Comparison of ENCODE assay signal across 8 mouse cellular contexts in genomic region chr6:84010303-84011225, GRCm38 (mm10). TPM values are rescaled to one million over a fixed set of nuclear protein-coding genes. Genes with fewer than 3 reads are reported as not detected.
A peak's percentile ranks its signal among the peaks of the same experiment; 100 is the strongest.
DNase-seq lines count a peak whose midpoint lies in the region; ATAC-seq and TF ChIP-seq lines count a peak whose summit lies in the region.

No protein-coding gene starts in this region.

- no peak overlapping the region for H3K9ac ChIP-seq in forebrain, embryonic 11.5 days (ENCODE audit: low read length)
- H3K9ac ChIP-seq in embryonic facial prominence, embryonic 11.5 days (replicated peaks; ENCODE audit: low read length) = peak overlapping the region; percentile 13; the same call in 1 of the 2 replicates
- no peak overlapping the region for H3K9ac ChIP-seq in stomach, postnatal 0 days (ENCODE audit: low read length)

- intact Hi-C loops in heart, postnatal 10 days (cut with DNase I) = no loop called here

- H3K4me2 ChIP-seq in forebrain, embryonic 11.5 days (ENCODE audit: low read depth, low read length, severe bottlenecking) = no peak overlapping the region
- peak overlapping the region; percentile 1; the same call in 1 of the 2 replicates for H3K4me2 ChIP-seq in embryonic facial prominence, embryonic 11.5 days (ENCODE audit: low read depth, low read length)
- H3K4me2 ChIP-seq in stomach, postnatal 0 days (replicated peaks; ENCODE audit: low read depth) = peak overlapping the region; percentile 84; the same call in 1 of the 2 replicates

- ATAC-seq in forebrain, embryonic 11.5 days (replicated peaks; ENCODE audit: low FRiP score) = no peak
- ATAC-seq in embryonic facial prominence, embryonic 11.5 days (replicated peaks; ENCODE audit: insufficient number of reproducible peaks, low FRiP score, low TSS enrichment, low read depth) = peak; percentile 54
- peak; percentile 71; the same call in 1 of the 2 replicates for ATAC-seq in stomach, postnatal 0 days (ENCODE audit: low FRiP score, low TSS enrichment)
- no peak for ATAC-seq in erythroblast, adult 5-6 weeks (replicated peaks; ENCODE audit: low FRiP score, poor library complexity, severe bottlenecking)

- peaks cover 38% of the 10 kb centered on the region for H3K4me1 ChIP-seq in forebrain, embryonic 10.5 days
- H3K4me1 ChIP-seq in forebrain, embryonic 11.5 days (replicated peaks; ENCODE audit: control insufficient read depth, insufficient read depth, low read length) = peaks cover 15% of the 10 kb centered on the region; the same call in 1 of the 2 replicates
- peaks cover 13% of the 10 kb centered on the region for H3K4me1 ChIP-seq in embryonic facial prominence, embryonic 11.5 days (ENCODE audit: control insufficient read depth, insufficient read depth, low read length)
- H3K4me1 ChIP-seq in stomach, postnatal 0 days (replicated peaks; ENCODE audit: control insufficient read depth, insufficient read depth) = no peaks in the 10 kb centered on the region

- H3K27me3 ChIP-seq in forebrain, embryonic 10.5 days (ENCODE audit: poor library complexity, severe bottlenecking) = peaks cover 35% of the 10 kb centered on the region
- H3K27me3 ChIP-seq in forebrain, embryonic 11.5 days (ENCODE audit: control insufficient read depth, insufficient read depth, low read length) = peaks cover 4% of the 10 kb centered on the region; the same call in 1 of the 2 replicates
- H3K27me3 ChIP-seq in embryonic facial prominence, embryonic 11.5 days (ENCODE audit: control insufficient read depth, insufficient read depth, low read length) = peaks cover 7% of the 10 kb centered on the region
- H3K27me3 ChIP-seq in stomach, postnatal 0 days (ENCODE audit: control insufficient read depth, insufficient read depth, low read length) = no peaks in the 10 kb centered on the region

- peak; percentile 21 for DNase-seq in forebrain, embryonic 10.5 days (ENCODE audit: extremely low spot score, low spot score)
- DNase-seq in forebrain, embryonic 11.5 days (ENCODE audit: low spot score) = no peak
- peak; percentile 47 for DNase-seq in embryonic facial prominence, embryonic 11.5 days (ENCODE audit: low spot score)
- peak; percentile 93 for DNase-seq in heart, postnatal 10 days
- DNase-seq in kidney, postnatal 25 days = peak; percentile 82 to 93
- peak; percentile 37 for DNase-seq in stomach, postnatal 0 days (ENCODE audit: low spot score)
- DNase-seq in right cerebral cortex, postnatal 36 days (ENCODE audit: low spot score in 2 of 2) = no peak

- no peaks in the 10 kb centered on the region for H3K9me3 ChIP-seq in forebrain, embryonic 10.5 days
- H3K9me3 ChIP-seq in forebrain, embryonic 11.5 days (ENCODE audit: control insufficient read depth, low read length) = no peaks in the 10 kb centered on the region
- no peaks in the 10 kb centered on the region for H3K9me3 ChIP-seq in embryonic facial prominence, embryonic 11.5 days (replicated peaks; ENCODE audit: control insufficient read depth, low read length)
- no peaks in the 10 kb centered on the region for H3K9me3 ChIP-seq in stomach, postnatal 0 days (ENCODE audit: control insufficient read depth, low read length)

- WGBS in forebrain, embryonic 10.5 days = 36% methylated on average over 8 of the region's 8 CpGs
- WGBS in forebrain, embryonic 11.5 days = 37% methylated on average over 8 of the region's 8 CpGs
- 30% methylated on average over 8 of the region's 8 CpGs for WGBS in embryonic facial prominence, embryonic 11.5 days
- WGBS in stomach, postnatal 0 days = 33% methylated on average over 8 of the region's 8 CpGs

- peak overlapping the region; percentile 26; the same call in 1 of the 2 replicates for H3K27ac ChIP-seq in forebrain, embryonic 10.5 days
- no peak overlapping the region for H3K27ac ChIP-seq in forebrain, embryonic 11.5 days (ENCODE audit: low read depth, low read length)
- H3K27ac ChIP-seq in embryonic facial prominence, embryonic 11.5 days (replicated peaks; ENCODE audit: low read depth, low read length) = no peak overlapping the region
- H3K27ac ChIP-seq in stomach, postnatal 0 days (replicated peaks) = peak overlapping the region; percentile 85

- no peak for TF ChIP-seq EP300 in stomach, postnatal 0 days (optimal IDR thresholded peaks at IDR 0.05)

- TF ChIP-seq CTCF in stomach, postnatal 0 days (IDR thresholded peaks at IDR 0.05; ENCODE audit: low read depth) = no peak

- H3K36me3 ChIP-seq in forebrain, embryonic 10.5 days (replicated peaks) = no peaks in the 10 kb centered on the region
- H3K36me3 ChIP-seq in forebrain, embryonic 11.5 days (ENCODE audit: control insufficient read depth, insufficient read depth, low read length) = no peaks in the 10 kb centered on the region
- no peaks in the 10 kb centered on the region for H3K36me3 ChIP-seq in embryonic facial prominence, embryonic 11.5 days (replicated peaks; ENCODE audit: control insufficient read depth, insufficient read depth, low read depth, low read length)
- no peaks in the 10 kb centered on the region for H3K36me3 ChIP-seq in stomach, postnatal 0 days (ENCODE audit: control insufficient read depth, insufficient read depth, low read length)

- H3K4me3 ChIP-seq in forebrain, embryonic 10.5 days = no peak overlapping the region; the same call in 1 of the 2 replicates
- no peak overlapping the region for H3K4me3 ChIP-seq in forebrain, embryonic 11.5 days (ENCODE audit: low read depth, low read length)
- no peak overlapping the region for H3K4me3 ChIP-seq in embryonic facial prominence, embryonic 11.5 days (ENCODE audit: low read depth, low read length)
- no peak overlapping the region for H3K4me3 ChIP-seq in stomach, postnatal 0 days (ENCODE audit: low read depth, low read length)

RNA-seq across cellular contexts. Expression of gene Dysf, which starts 2.2 kb away (rescaled TPM):
- 3.9 and 4.6 TPM in 2 replicates for polyA plus RNA-seq in forebrain, embryonic 10.5 days (2016; fragmentation: Nextera tagmentation; extraction: Ambion mirVana)
- polyA plus RNA-seq in forebrain, embryonic 11.5 days (2014; fragmentation: Nextera tagmentation; extraction: Ambion mirVana) = 3.4 and 4.4 TPM in 2 replicates
- polyA plus RNA-seq in embryonic facial prominence, embryonic 11.5 days (2014; fragmentation: Nextera tagmentation; extraction: Ambion mirVana) = 5.6 and 7.8 TPM in 2 replicates
- 100 to 1,000 TPM; 117 to 135 TPM for total RNA-seq in heart, postnatal 10 days (2021)
- polyA plus RNA-seq in stomach, postnatal 0 days (2015; fragmentation: Nextera tagmentation; extraction: Ambion mirVana) = 3.1 and 4.4 TPM in 2 replicates
- not detected in 2 replicates for total RNA-seq in erythroblast, adult 5-6 weeks (2015; ENCODE audit: low replicate concordance)
- under 0.01 and 0.28 TPM in 2 replicates for total RNA-seq in erythroblast, adult 5-6 weeks (2017; ENCODE audit: low replicate concordance)

Comparison
In these comparisons a context has a peak if more than half of its experiments do, and no peak if none do; other contexts are left out.
1. DNase-seq: peak in forebrain, embryonic 10.5 days (single experiment), embryonic facial prominence, embryonic 11.5 days (single experiment), heart, postnatal 10 days (2 of 2), kidney, postnatal 25 days (2 of 2) and stomach, postnatal 0 days (single experiment); none in forebrain, embryonic 11.5 days (single experiment) and right cerebral cortex, postnatal 36 days (0 of 2).
2. H3K27ac ChIP-seq: peak in forebrain, embryonic 10.5 days (single experiment) and stomach, postnatal 0 days (single experiment); none in forebrain, embryonic 11.5 days (single experiment) and embryonic facial prominence, embryonic 11.5 days (single experiment).
3. ATAC-seq: peak in embryonic facial prominence, embryonic 11.5 days (single experiment) and stomach, postnatal 0 days (single experiment); none in forebrain, embryonic 11.5 days (single experiment) and erythroblast, adult 5-6 weeks (single experiment).